Mouse (Mus musculus) spleen, adult 12 weeks (tissue): ENCODE data around the gene Oas1e.
A peak's percentile ranks its signal among the peaks of the same experiment; 100 is the strongest.
"Not testable (repeated sequence)": the region's sequence is repeated elsewhere in the genome, so short reads cannot be mapped to it uniquely, and the experiment has no call there.

Experiments
- DNase-seq: peaks from one replicate; pipeline ENCODE4 v3.0.0; 2022; ENCODE audit warnings: low spot score

Oas1e gene

GRCm38 (mm10) chr5:120795480-120796034 lies at the start of gene Oas1e:
Gene Oas1e (minus strand): TSS chr5:120795530.
- not testable (repeated sequence) for DNase-seq

- no peak for DNase-seq
These were observed 49.4 kb upstream of the Oas1e start for GRCm38 (mm10) chr5:120844713-120845112.

- peak; percentile 47 for DNase-seq
These were observed 41.6 kb upstream of the Oas1e start for GRCm38 (mm10) chr5:120836731-120837585.

GRCm38 (mm10) chr5:120833335-120834280 lies 38.3 kb upstream of the Oas1e start:
- DNase-seq: no peak

- DNase-seq: no peak
These were observed 35.7 kb upstream of the Oas1e start for GRCm38 (mm10) chr5:120831031-120831430.

- DNase-seq: no peak
These were observed 23.7 kb upstream of the Oas1e start for GRCm38 (mm10) chr5:120818999-120819398.

GRCm38 (mm10) chr5:120815949-120816348 lies 20.6 kb upstream of the Oas1e start:
- peak; percentile 44 for DNase-seq

GRCm38 (mm10) chr5:120813023-120813422 lies 17.7 kb upstream of the Oas1e start:
- no peak for DNase-seq

- DNase-seq: peak; percentile 79
These were observed 16.9 kb upstream of the Oas1e start, which contains the start of gene Oas1c for GRCm38 (mm10) chr5:120811951-120812819. Gene Oas1c (minus strand): TSS chr5:120812514.

DNA sequence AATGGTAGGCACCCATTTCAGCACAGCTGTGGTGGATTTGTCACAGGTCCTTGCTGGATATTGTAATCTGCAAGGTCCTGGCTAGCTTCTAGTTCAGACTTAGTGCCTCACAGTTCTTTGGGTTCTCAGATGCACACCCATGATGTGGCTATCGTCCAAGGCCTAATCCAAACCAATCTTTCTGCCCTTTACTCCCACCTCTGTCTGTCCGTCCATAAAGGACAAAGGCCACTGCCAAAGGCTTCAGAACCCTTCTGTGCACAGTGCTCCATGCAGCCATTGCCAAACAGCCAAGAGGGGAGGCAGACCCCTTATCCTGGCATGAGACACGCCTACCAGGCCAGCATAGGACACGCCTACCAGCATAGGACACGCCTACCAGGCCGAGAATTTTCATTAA lies 13.8 kb upstream of the Oas1e start:
- no peak for DNase-seq

DNA sequence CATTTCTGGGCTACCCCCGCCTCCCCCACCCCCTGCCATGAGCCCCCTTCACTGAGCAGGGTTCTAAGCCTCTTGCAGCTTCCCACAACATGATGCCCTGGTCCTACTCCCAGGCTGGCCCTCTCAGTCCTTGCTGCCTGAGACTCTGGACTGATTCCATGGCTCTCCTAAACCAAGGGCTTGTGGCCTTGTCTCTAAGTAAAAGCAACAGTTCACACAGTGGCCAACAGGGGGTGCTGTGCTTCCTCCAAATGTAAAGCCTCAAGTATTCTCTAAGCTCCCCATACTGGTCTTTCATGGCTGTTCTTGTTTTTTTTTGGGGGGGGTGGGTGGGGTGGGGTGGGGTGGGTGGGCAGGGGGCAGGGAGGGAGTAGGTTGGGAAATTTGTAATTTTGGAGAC lies 11.1 kb upstream of the Oas1e start:
- DNase-seq: peak; percentile 59

DNA sequence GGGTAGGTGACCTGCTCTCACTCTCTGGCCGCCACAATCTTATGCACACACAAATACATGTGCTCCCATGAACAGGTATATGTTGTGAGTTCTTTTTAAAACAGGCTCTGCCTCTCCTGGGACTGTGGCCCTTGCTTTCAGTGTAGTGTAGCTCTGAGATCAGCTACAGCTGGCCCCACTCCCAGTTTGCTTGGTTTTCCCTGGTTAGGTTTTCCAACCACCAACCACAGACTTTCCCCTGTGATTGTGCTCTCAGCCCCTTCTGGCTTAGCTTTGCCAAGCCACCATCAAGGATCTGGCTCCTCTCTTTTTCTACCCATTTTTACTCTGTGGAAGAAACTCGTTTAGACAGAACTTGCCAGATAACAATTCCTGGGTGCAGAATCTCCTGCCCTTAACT lies 8.3 kb upstream of the Oas1e start:
- no peak for DNase-seq

DNA sequence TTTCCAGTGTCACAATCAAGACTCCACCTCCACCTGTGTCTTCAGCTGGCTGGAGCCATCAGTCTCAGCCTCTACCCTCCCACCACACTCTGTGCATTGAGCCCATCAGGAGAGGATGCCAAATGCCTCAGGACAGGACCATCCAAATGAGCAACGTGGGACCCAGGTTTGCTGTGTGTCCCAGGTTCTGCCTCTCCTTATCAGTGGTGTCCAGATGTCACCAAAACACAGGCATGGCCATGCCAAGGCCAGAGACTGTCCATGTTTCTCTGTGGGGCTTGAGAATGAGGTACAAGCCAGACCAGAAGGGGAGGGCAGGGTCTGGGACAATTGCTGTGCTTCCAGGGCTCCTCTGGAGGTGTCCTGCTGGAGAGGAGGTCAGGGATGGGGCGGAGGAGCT lies 3.6 kb upstream of the Oas1e start:
- peak; percentile 25 for DNase-seq

- not testable (repeated sequence) for DNase-seq
These were observed 2.8 kb upstream of the Oas1e start for GRCm38 (mm10) chr5:120798147-120798546.

GRCm38 (mm10) chr5:120793043-120793442 lies 2.3 kb downstream of the Oas1e start:
- DNase-seq: peak; percentile 61

DNA sequence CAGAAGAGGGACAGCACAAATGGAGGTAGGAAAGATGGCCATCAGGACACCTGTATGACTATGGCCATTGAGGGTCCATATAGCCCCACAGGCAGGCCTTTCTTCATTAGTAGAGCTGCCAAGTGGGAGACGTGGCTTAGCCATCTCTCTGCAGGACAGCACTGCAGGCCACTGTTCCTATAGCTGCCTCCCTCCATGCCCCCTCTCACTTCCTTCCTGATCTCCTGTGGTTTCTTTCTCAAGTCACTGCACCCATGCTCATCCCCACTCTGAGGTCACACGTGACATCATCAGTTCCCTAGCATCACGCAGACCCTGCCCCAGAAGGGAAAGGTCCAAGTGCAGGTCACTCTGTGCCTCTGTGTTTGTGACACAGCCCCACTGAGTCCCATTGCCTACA lies 8.3 kb downstream of the Oas1e start:
- DNase-seq: no peak

DNA sequence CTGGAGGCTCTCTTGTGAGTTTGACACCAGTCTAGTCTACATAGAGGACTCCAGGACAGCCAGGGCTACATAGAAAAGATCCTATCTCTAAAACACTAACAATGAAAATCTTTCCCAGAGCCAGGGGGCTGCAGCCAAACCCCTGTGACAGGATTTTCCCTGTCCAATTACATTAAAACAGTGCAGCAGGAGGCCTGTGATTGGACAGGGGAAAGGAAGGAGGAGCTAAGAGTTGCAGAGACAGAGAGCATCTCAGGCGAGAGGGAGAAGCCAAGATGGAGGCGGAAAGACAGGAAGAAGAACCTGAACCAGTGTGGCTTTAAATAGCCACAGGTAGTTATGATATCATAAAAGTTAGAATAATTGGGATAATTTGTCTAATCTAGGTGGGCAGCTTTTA lies 12.9 kb downstream of the Oas1e start:
- no peak for DNase-seq

GRCm38 (mm10) chr5:120781646-120782045 lies 13.7 kb downstream of the Oas1e start:
- no peak for DNase-seq

DNA sequence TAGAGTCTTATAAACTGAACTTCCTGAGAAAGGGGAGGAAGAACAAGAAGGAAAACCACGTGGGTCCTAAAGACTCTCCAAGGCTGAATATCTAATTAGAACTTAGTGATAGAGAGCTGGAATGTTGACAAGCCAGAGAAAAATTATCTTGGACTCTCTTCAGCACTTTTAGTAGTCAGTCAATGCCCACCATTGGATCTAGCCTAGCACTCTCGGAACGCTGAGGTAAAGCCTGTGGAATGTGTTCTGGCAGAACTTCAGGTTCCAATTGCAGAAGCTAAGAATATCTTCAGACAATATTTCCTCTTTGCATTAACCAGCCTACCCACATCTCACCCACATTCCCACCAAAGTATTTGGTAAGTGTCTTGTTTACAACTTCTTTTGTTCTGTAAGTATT lies 15.4 kb downstream of the Oas1e start:
- DNase-seq: no peak

DNA sequence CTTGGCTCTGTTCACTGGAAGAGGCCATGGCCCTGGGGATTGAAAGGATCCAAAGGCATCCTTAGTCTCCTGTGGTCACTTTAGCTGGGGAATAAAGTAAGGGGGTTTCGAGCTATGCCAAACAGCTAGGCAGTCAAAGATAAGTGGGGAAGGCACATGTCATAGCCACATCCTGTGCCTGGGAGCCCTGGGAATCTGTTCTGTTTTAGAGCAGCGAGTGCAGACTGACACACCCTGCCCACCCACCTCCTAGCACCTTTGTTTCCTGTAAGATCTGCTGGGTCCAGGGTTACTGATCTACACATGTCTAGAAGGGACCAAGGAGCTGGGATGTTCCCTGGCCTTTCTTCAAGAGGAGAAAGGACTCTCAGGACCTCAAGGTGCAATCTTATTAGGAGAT lies 16.4 kb downstream of the Oas1e start:
- no peak for DNase-seq

DNA sequence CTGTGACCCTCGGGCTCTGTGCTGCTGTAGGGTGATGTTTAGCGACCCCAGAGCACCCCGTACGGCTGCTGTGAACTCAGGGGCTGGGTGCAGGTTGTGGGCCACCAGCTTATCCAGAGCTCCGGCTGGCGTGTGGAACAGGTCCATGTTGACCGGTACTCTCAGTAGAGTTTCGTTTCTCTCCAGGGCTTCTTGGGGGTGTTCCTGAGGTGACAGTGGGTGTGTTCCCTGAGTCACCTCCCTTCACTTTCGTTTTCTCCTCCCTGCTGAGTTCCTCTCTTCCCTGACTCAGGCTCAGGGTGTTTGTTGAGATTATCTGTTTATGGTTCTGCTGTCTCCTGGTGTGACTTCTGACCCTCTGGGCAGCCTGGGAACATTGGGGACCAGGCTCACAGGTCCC lies 17.9 kb downstream of the Oas1e start, which contains the start of gene Oas3:
Oas3 (minus strand) TSS at position 184 of the 400 bp plus-strand sequence.
- peak; percentile 48 for DNase-seq
